Mouse (Mus musculus): ENCODE results near the gene Vav2. TPM values are rescaled to one million over a fixed set of nuclear protein-coding genes. Genes with fewer than 3 reads are reported as not detected.

Gene Vav2
- polyA plus RNA-seq, 1 experiment from 2014 or later: 7.4 TPM

GRCm38 (mm10) chr2:27301444-27302111 lies 125.3 kb downstream of the Vav2 start:
- Histone ChIP-seq H3K9me3 (replicated peaks; ENCODE audit: control insufficient read depth, low read length) (no peaks in the 10 kb centered on the region), H3K36me3 (ENCODE audit: control insufficient read depth, insufficient read depth, low read length) (no peaks in the 10 kb centered on the region), H3K27me3 (replicated peaks; ENCODE audit: control insufficient read depth, insufficient read depth, low read length) (no peaks in the 10 kb centered on the region), H3K9ac (ENCODE audit: low read length) (peak overlapping the region; percentile 46; the same call in 1 of the 2 replicates), H3K4me3 (ENCODE audit: low read depth, low read length) (no peak overlapping the region), H3K4me1 (ENCODE audit: control insufficient read depth, insufficient read depth, low read length) (peaks cover 22% of the 10 kb centered on the region), H3K4me2 (ENCODE audit: low read length) (peak overlapping the region; percentile 14; the same call in 1 of the 2 replicates), H3K27ac (ENCODE audit: low read depth, low read length) (peak overlapping the region; percentile 93)
- WGBS: 39% methylated on average over 12 of the region's 12 CpGs
- ATAC-seq (peak; percentile 94), DNase-seq (ENCODE audit: low spot score) (peak; percentile 90)

GRCm38 (mm10) chr2:27300725-27301443 lies 125.9 kb downstream of the Vav2 start:
- Histone ChIP-seq H3K4me3 (ENCODE audit: low read depth, low read length) (no peak overlapping the region), H3K9me3 (replicated peaks; ENCODE audit: control insufficient read depth, low read length) (no peaks in the 10 kb centered on the region), H3K9ac (ENCODE audit: low read length) (no peak overlapping the region), H3K4me2 (ENCODE audit: low read length) (no peak overlapping the region), H3K4me1 (ENCODE audit: control insufficient read depth, insufficient read depth, low read length) (peaks cover 22% of the 10 kb centered on the region), H3K36me3 (ENCODE audit: control insufficient read depth, insufficient read depth, low read length) (no peaks in the 10 kb centered on the region), H3K27ac (ENCODE audit: low read depth, low read length) (peak overlapping the region; percentile 93), H3K27me3 (replicated peaks; ENCODE audit: control insufficient read depth, insufficient read depth, low read length) (no peaks in the 10 kb centered on the region)
- ATAC-seq (peak; percentile 70), DNase-seq (ENCODE audit: low spot score) (no peak)
- WGBS: 77% methylated on average over 13 of the region's 13 CpGs

- WGBS: 77% methylated on average over 9 of the region's 9 CpGs
- Histone ChIP-seq H3K9ac (ENCODE audit: low read length) (no peak overlapping the region), H3K36me3 (ENCODE audit: control insufficient read depth, insufficient read depth, low read length) (0 out of 2 replicates have a peak, but pooled peaks cover 4% of the 10 kb centered on the region), H3K4me3 (ENCODE audit: low read depth, low read length) (no peak overlapping the region), H3K27me3 (replicated peaks; ENCODE audit: control insufficient read depth, insufficient read depth, low read length) (no peaks in the 10 kb centered on the region), H3K9me3 (replicated peaks; ENCODE audit: control insufficient read depth, low read length) (no peaks in the 10 kb centered on the region), H3K4me2 (ENCODE audit: low read length) (no peak overlapping the region), H3K27ac (ENCODE audit: low read depth, low read length) (no peak overlapping the region), H3K4me1 (ENCODE audit: control insufficient read depth, insufficient read depth, low read length) (peaks cover 12% of the 10 kb centered on the region)
- DNase-seq (ENCODE audit: low spot score): no peak
- ATAC-seq: no peak
Observed at GRCm38 (mm10) chr2:27296656-27297406, 130.0 kb downstream of the Vav2 start.

- no peak overlapping the region for H3K9ac ChIP-seq (ENCODE audit: low read length)
- H3K9me3 ChIP-seq (replicated peaks; ENCODE audit: control insufficient read depth, low read length): no peaks in the 10 kb centered on the region
- DNase-seq (ENCODE audit: low spot score) (no peak), ATAC-seq (no peak)
- 95% methylated on average over 3 of the region's 3 CpGs for WGBS
- H3K4me2 ChIP-seq (ENCODE audit: low read length): no peak overlapping the region
- no peaks in the 10 kb centered on the region for H3K27me3 ChIP-seq (replicated peaks; ENCODE audit: control insufficient read depth, insufficient read depth, low read length)
- peaks cover 24% of the 10 kb centered on the region for H3K36me3 ChIP-seq (ENCODE audit: control insufficient read depth, insufficient read depth, low read length)
- no peaks in the 10 kb centered on the region for H3K4me1 ChIP-seq (ENCODE audit: control insufficient read depth, insufficient read depth, low read length)
- no peak overlapping the region for H3K4me3 ChIP-seq (ENCODE audit: low read depth, low read length)
- no peak overlapping the region for H3K27ac ChIP-seq (ENCODE audit: low read depth, low read length)
Observed at GRCm38 (mm10) chr2:27294777-27295176, 132.1 kb downstream of the Vav2 start.

- H3K4me3 ChIP-seq (ENCODE audit: low read depth, low read length): no peak overlapping the region
- H3K27me3 ChIP-seq (replicated peaks; ENCODE audit: control insufficient read depth, insufficient read depth, low read length): no peaks in the 10 kb centered on the region
- no peaks in the 10 kb centered on the region for H3K4me1 ChIP-seq (ENCODE audit: control insufficient read depth, insufficient read depth, low read length)
- H3K9me3 ChIP-seq (replicated peaks; ENCODE audit: control insufficient read depth, low read length): no peaks in the 10 kb centered on the region
- DNase-seq (ENCODE audit: low spot score) (peak; percentile 90), ATAC-seq (peak; percentile 80)
- H3K36me3 ChIP-seq (ENCODE audit: control insufficient read depth, insufficient read depth, low read length): peaks cover 31% of the 10 kb centered on the region
- H3K27ac ChIP-seq (ENCODE audit: low read depth, low read length): no peak overlapping the region; the same call in 1 of the 2 replicates
- no peak overlapping the region for H3K9ac ChIP-seq (ENCODE audit: low read length)
- 10% methylated on average over 3 of the region's 3 CpGs for WGBS
- no peak overlapping the region for H3K4me2 ChIP-seq (ENCODE audit: low read length)
Observed at GRCm38 (mm10) chr2:27289019-27289418, 137.8 kb downstream of the Vav2 start.

- DNase-seq (ENCODE audit: low spot score): no peak
- Histone ChIP-seq H3K4me3 (ENCODE audit: low read depth, low read length) (no peak overlapping the region), H3K27ac (ENCODE audit: low read depth, low read length) (no peak overlapping the region), H3K9ac (ENCODE audit: low read length) (no peak overlapping the region), H3K27me3 (replicated peaks; ENCODE audit: control insufficient read depth, insufficient read depth, low read length) (no peaks in the 10 kb centered on the region), H3K36me3 (ENCODE audit: control insufficient read depth, insufficient read depth, low read length) (peaks cover 30% of the 10 kb centered on the region), H3K4me1 (ENCODE audit: control insufficient read depth, insufficient read depth, low read length) (no peaks in the 10 kb centered on the region), H3K9me3 (replicated peaks; ENCODE audit: control insufficient read depth, low read length) (no peaks in the 10 kb centered on the region), H3K4me2 (ENCODE audit: low read length) (no peak overlapping the region)
- WGBS: 84% methylated on average over 7 of the region's 7 CpGs
- no peak for ATAC-seq
Observed at GRCm38 (mm10) chr2:27286971-27287710, 139.7 kb downstream of the Vav2 start.

GRCm38 (mm10) chr2:27284441-27284840 lies 142.4 kb downstream of the Vav2 start:
- DNase-seq (ENCODE audit: low spot score) (no peak), ATAC-seq (no peak)
- Histone ChIP-seq H3K9ac (ENCODE audit: low read length) (no peak overlapping the region), H3K4me1 (ENCODE audit: control insufficient read depth, insufficient read depth, low read length) (no peaks in the 10 kb centered on the region), H3K36me3 (ENCODE audit: control insufficient read depth, insufficient read depth, low read length) (0 out of 2 replicates have a peak, but pooled peaks cover 10% of the 10 kb centered on the region), H3K4me3 (ENCODE audit: low read depth, low read length) (no peak overlapping the region), H3K27ac (ENCODE audit: low read depth, low read length) (no peak overlapping the region), H3K27me3 (replicated peaks; ENCODE audit: control insufficient read depth, insufficient read depth, low read length) (no peaks in the 10 kb centered on the region), H3K4me2 (ENCODE audit: low read length) (no peak overlapping the region), H3K9me3 (replicated peaks; ENCODE audit: control insufficient read depth, low read length) (no peaks in the 10 kb centered on the region)
- WGBS: 79% methylated on average over 7 of the region's 7 CpGs

- Histone ChIP-seq H3K4me3 (ENCODE audit: low read depth, low read length) (no peak overlapping the region), H3K27ac (ENCODE audit: low read depth, low read length) (no peak overlapping the region), H3K9ac (ENCODE audit: low read length) (no peak overlapping the region), H3K4me2 (ENCODE audit: low read length) (no peak overlapping the region), H3K9me3 (replicated peaks; ENCODE audit: control insufficient read depth, low read length) (no peaks in the 10 kb centered on the region), H3K36me3 (ENCODE audit: control insufficient read depth, insufficient read depth, low read length) (peaks cover 23% of the 10 kb centered on the region; the same call in 1 of the 2 replicates), H3K27me3 (replicated peaks; ENCODE audit: control insufficient read depth, insufficient read depth, low read length) (no peaks in the 10 kb centered on the region), H3K4me1 (ENCODE audit: control insufficient read depth, insufficient read depth, low read length) (no peaks in the 10 kb centered on the region)
- DNase-seq (ENCODE audit: low spot score): no peak
- no peak for ATAC-seq
- 95% methylated on average over 9 of the region's 9 CpGs for WGBS
Observed at GRCm38 (mm10) chr2:27281771-27282170, 145.1 kb downstream of the Vav2 start.

All from forebrain, embryonic 14.5 days (tissue).